Mouse (Mus musculus): ENCODE measurements around the gene Nppa.
"Not testable (repeated sequence)": the region's sequence is repeated elsewhere in the genome, so short reads cannot be mapped to it uniquely, and the experiment has no call there.

Gene Nppa

DNA sequence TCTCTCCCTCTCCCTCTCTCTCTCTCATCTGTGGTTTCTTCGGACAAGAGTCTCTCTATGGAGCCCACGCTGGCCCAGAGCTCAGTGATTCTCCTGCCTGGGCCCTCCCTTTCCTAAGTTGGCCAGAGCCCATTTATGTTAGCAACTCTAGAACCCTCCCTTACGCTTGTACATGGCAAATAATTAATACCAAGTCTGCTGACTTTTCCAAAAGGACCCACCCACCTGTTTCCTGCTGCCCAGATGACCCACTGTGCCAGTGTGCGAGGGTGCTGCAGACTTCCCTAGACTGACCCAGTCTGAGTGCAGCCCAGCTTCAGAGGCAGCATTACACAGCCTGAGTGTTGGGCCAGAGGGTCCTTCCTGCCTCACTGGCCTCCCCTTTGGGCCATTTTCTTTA lies 11.7 kb downstream of the Nppa start:
- DNase-seq = no peak

- DNase-seq = no peak
Observed at GRCm38 (mm10) chr4:148015418-148015817, 14.9 kb downstream of the Nppa start.

- DNase-seq = no peak
Observed at GRCm38 (mm10) chr4:148016981-148017380, 16.5 kb downstream of the Nppa start.

- no peak for DNase-seq
Observed at GRCm38 (mm10) chr4:148018410-148018809, 17.9 kb downstream of the Nppa start.

GRCm38 (mm10) chr4:148024003-148024402 lies 23.5 kb downstream of the Nppa start:
- DNase-seq = no peak

- DNase-seq = no peak
Observed at GRCm38 (mm10) chr4:148029297-148029696, 28.8 kb downstream of the Nppa start.

GRCm38 (mm10) chr4:148030506-148030905 lies 30.0 kb downstream of the Nppa start:
- DNase-seq = no peak

DNA sequence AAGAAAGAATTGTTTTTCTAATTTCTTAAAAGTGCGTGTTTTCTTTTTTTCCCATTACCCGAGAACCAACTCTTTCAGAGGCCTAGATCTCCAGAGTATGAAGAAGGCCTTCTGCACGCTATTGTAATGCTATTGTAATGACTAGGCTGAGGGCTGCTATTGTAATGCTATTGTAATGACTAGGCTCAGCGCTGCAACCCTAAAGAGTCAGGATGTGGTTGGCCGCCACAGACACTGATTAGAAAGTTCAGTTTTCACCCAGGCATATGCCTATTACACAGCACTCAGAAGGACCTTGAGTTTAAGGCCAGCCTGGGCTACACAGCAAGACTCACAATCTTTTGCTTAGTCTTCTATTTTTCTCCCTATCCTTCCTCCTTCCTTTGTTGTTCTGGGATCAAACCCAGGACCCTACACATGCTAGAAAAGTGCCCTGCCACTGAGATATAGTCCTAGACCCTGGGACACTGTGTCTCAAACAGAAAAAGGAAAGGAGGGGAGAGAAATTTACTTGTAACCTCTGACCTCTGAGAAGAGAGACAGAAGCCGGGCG lies 33.4 kb downstream of the Nppa start:
- no peak for DNase-seq

- no peak for DNase-seq
Observed at GRCm38 (mm10) chr4:148035440-148035839, 34.9 kb downstream of the Nppa start.

DNA sequence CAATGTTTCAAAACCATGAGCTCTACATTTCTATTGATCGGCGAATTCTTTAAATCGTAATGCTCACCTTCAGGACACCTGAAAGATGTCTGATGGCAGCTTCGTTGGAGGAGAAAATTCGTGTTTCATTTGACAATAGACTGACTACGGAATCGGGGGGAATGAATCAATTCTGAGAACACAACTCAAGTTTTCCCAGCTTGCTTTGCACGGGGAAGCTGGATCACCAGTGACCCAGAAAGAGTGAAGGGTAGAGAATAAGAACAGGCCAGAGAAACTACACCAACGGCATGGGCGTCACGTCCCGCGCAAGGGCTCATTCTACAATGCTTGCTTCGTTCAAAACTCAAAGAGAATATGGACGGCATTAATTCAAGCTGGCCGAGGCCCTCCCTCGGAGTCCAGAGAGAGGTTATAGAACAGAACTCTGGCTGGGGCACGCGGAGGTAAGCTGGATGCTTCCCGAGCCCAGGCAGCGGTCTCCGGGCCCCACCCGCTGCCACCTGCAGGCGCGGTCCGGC lies 37.6 kb downstream of the Nppa start:
- no peak for DNase-seq

GRCm38 (mm10) chr4:148038600-148039253 lies 38.2 kb downstream of the Nppa start, which contains the start of the genes Clcn6 and Mthfr:
Gene Clcn6 (minus strand): TSS chr4:148038821.
Gene Mthfr (plus strand): TSS chr4:148039077.
- DNase-seq = peak; percentile 100

- no peak for DNase-seq
Observed at GRCm38 (mm10) chr4:148039254-148040028, 38.9 kb downstream of the Nppa start.

DNA sequence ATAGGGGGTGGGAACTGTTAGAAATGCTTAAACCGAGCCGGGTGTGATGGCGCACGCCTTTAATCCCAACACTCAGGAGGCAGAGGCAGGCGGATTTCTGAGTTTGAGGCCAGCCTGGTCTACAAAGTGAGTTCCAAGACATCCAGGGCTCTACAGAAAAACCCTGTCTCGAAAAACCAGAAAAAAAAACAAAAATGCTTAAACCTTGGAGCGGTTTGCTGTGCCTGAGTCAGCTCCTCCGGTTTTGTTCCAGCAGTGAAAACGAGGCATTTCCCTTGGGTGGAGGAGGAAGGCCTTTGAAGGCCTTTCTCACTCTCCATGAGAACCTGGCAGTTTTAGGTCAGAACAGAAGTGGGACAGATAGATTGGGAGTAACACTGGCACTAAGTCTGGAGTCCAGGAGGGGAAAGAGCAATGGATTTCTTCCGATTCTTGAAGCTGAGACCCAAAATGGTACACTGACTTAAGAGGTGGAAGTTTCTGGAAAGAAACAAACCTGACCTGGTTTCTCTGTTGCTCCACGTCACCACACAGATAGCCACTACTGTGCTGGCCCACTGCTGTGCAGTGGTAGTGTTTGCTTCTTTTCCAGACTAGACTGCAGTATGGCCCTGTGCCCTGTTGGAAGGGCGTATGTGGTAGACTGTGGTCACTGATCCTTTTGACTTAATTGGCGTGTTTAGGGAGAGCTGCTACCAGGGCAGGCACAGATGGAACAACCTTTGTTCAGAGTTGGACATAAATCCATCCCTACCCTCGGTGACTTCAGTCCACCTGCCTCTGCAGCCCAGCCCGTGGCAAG lies 39.7 kb downstream of the Nppa start:
- no peak for DNase-seq

DNA sequence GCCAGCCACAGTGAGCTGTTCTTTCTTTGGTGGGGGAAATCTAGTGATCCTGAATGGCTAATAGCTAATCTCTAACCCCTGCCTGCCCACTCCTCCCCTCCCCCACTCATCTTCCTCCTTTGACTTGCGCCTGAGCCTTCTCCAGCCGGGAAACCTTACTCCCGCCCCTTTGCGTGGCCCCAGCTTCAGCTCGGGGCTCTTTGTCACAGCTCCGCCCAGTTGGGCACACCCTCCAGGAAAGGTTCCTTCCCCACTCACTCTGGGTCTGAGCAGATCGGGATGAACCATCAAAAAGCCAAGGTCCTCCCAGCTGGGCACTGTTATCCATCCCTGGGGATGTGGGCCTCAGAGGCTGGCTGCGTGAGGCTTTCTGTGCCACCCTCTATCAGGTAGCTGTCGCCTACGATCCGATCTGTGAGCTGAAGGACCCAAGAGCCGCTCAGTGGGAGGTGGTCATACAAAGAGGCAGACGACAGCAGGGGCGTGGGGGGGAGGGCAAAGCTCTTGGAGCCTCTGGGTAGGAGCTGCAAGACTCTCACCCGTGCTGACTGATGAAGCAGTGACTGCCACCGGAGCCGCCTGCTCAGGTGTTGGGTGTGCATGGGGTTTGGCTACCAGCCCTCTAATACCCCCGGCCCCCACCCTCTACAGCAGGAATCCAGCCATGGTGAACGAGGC lies 40.5 kb downstream of the Nppa start:
- peak; percentile 65 for DNase-seq

- peak; percentile 43 for DNase-seq
Observed at GRCm38 (mm10) chr4:148041611-148042191, 41.2 kb downstream of the Nppa start.

GRCm38 (mm10) chr4:148043327-148043726 lies 42.8 kb downstream of the Nppa start:
- not testable (repeated sequence) for DNase-seq

GRCm38 (mm10) chr4:148044113-148044512 lies 43.6 kb downstream of the Nppa start:
- no peak for DNase-seq

- DNase-seq = no peak
Observed at GRCm38 (mm10) chr4:148046450-148047031, 46.0 kb downstream of the Nppa start.

GRCm38 (mm10) chr4:148050396-148050914 lies 49.9 kb downstream of the Nppa start:
- not testable (repeated sequence) for DNase-seq

DNA sequence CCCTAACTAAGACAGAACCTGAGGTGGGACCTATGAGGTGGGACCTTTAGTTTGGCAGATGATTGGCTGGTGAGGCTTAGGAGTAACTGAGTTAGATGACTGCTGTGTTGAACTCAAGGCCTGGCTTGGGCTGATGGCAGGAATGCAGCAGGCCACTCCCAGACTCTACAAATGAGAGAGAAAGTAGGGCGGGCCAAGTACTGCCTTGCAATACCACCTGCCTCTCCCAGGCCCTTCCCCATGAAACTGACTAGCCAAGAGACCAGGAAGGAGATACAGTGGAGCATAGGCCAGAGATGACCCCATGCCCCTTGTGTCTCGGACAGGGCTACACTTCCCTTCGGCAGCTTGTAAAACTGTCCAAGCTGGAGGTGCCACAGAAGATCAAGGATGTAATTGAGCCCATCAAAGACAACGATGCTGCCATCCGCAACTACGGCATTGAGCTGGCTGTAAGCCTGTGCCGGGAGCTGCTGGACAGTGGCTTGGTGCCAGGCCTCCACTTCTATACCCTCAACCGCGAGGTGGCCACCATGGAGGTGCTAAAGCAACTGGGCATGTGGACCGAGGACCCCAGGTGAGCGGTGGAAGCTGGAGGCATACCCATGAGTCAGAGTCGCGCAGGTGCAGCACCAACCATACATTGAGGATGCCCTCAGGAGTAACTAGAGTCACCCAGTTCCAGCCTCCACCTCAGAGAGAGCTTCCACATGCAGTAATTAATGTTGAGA lies 50.7 kb downstream of the Nppa start:
- DNase-seq = no peak
